Mouse (Mus musculus) midbrain, embryonic 14.5 days (tissue): ENCODE data around the gene Rnf220. TPM values are rescaled to one million over a fixed set of nuclear protein-coding genes. Genes with fewer than 3 reads are reported as not detected.

Experiments used
- ATAC-seq: fragments of 200-750 bp; cut with Nextera tagmentation; 2 replicates; pipeline ENCODE4 v1.8.0; 2017; ENCODE audit warnings: moderate number of reproducible peaks, moderate library complexity; ENCODE audit not compliant: low FRiP score, low TSS enrichment
- DNase-seq: peaks from one replicate; pipeline ENCODE4 v3.0.0-alpha.2; 2015
- H3K27ac ChIP-seq: fragments of 300-500 bp; sonication (generic); replicated peaks from 2 replicates; pipeline ENCODE4 v1.5.1; 2014; ENCODE audit warnings: mild to moderate bottlenecking, low read depth, low read length, moderate library complexity
- H3K27me3 ChIP-seq: fragments of 300-500 bp; sonication (generic); 2 replicates; pipeline ENCODE4 v1.6.1; 2014; ENCODE audit warnings: low read length, control low read depth, mixed read lengths; ENCODE audit not compliant: control insufficient read depth, insufficient read depth
- H3K36me3 ChIP-seq: fragments of 300-500 bp; sonication (generic); 2 replicates; pipeline ENCODE4 v1.6.1; 2014; ENCODE audit warnings: low read length, control low read depth; ENCODE audit not compliant: control insufficient read depth, insufficient read depth
- H3K4me1 ChIP-seq: fragments of 300-500 bp; sonication (generic); 2 replicates; pipeline ENCODE4 v1.6.1; 2014; ENCODE audit warnings: mild to moderate bottlenecking, antibody characterized with exemption, low read length, control low read depth; ENCODE audit not compliant: control insufficient read depth, insufficient read depth
- H3K4me2 ChIP-seq: fragments of 300-500 bp; sonication (generic); 2 replicates; pipeline ENCODE4 v1.6.1; 2014; ENCODE audit warnings: mild to moderate bottlenecking, low read length, moderate library complexity
- H3K4me3 ChIP-seq: fragments of 300-500 bp; sonication (generic); replicated peaks from 2 replicates; pipeline ENCODE4 v1.5.1; 2014; ENCODE audit warnings: low read depth, low read length
- H3K9ac ChIP-seq: fragments of 300-500 bp; sonication (generic); replicated peaks from 2 replicates; pipeline ENCODE4 v1.6.1; 2014; ENCODE audit warnings: mild to moderate bottlenecking, low read length, moderate library complexity
- H3K9me3 ChIP-seq: fragments of 300-500 bp; sonication (generic); 2 replicates; pipeline ENCODE4 v1.6.1; 2016; ENCODE audit warnings: low read length, control low read depth, mixed read lengths; ENCODE audit not compliant: control insufficient read depth
- WGBS: fragments of 180-500 bp; shearing (Covaris S2); extraction: QIAGEN DNeasy Blood & Tissue Kit; methylation state at CpG from one replicate; pipeline ENCODE4 v1.1.7; 2014; 5-methylcytosine and 5-hydroxymethylcytosine counted together
- polyA plus RNA-seq: library from polyadenylated mRNA; unstranded; fragments of >200 nt; fragmentation: Nextera tagmentation; extraction: Ambion mirVana; gene quantifications from 2 replicates; pipeline ENCODE4 v1.2.1, GENCODE M21; 2014

The Rnf220 gene
- polyA plus RNA-seq, 1 experiment from 2014 or later = 103 TPM

DNA sequence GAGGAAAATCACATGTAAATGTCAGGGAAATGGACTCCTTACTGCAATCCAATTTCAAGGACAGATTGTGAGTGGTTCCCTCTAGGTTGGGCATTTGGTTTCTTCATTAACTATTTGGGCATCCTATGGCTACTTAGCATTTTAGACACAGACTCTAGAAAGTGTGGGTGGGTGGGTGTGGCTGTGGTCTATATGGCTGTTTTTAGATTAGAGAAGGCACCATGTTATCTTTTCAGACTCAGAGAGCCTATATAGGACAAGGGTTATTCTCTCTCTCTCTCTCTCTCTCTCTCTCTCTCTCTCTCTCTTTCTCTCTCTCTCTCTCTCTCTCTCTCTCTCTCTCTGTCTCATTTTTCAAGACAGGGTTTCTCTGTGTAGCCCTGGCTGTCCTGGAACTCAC is 20.5 kb downstream of the Rnf220 start:
- H3K4me2 ChIP-seq = no peak overlapping the region
- no peak overlapping the region for H3K4me3 ChIP-seq
- no peak overlapping the region for H3K9ac ChIP-seq
- DNase-seq = no peak
- no peaks in the 10 kb centered on the region for H3K36me3 ChIP-seq
- H3K9me3 ChIP-seq = no peaks in the 10 kb centered on the region
- H3K27me3 ChIP-seq = peaks cover 16% of the 10 kb centered on the region; the same call in 1 of the 2 replicates
- ATAC-seq = no peak
- H3K4me1 ChIP-seq = no peaks in the 10 kb centered on the region
- no peak overlapping the region for H3K27ac ChIP-seq

DNA sequence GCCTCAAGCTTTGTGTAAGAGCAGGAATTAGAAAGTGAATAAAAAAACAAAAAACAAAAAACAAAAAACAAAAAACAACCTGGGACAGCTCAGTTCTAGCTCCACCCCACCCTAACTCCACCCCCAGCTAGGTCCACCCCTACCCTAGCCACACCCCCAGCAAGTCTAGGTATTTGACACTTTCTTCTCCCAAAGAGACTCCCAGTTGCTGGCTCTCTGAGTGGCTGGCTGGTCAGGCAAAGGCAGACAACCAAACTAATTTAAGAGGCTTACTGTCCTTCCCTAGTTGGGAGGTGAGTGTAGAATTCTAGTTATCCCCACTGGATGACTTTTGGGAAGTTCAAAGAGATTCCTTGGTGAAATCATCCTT is 22.9 kb downstream of the Rnf220 start:
- no peaks in the 10 kb centered on the region for H3K4me1 ChIP-seq
- no peak overlapping the region for H3K9ac ChIP-seq
- no peak overlapping the region for H3K4me3 ChIP-seq
- no peaks in the 10 kb centered on the region for H3K36me3 ChIP-seq
- no peak for DNase-seq
- peaks cover 16% of the 10 kb centered on the region; the same call in 1 of the 2 replicates for H3K27me3 ChIP-seq
- no peaks in the 10 kb centered on the region for H3K9me3 ChIP-seq
- no peak overlapping the region for H3K4me2 ChIP-seq
- H3K27ac ChIP-seq = no peak overlapping the region
- ATAC-seq = no peak

DNA sequence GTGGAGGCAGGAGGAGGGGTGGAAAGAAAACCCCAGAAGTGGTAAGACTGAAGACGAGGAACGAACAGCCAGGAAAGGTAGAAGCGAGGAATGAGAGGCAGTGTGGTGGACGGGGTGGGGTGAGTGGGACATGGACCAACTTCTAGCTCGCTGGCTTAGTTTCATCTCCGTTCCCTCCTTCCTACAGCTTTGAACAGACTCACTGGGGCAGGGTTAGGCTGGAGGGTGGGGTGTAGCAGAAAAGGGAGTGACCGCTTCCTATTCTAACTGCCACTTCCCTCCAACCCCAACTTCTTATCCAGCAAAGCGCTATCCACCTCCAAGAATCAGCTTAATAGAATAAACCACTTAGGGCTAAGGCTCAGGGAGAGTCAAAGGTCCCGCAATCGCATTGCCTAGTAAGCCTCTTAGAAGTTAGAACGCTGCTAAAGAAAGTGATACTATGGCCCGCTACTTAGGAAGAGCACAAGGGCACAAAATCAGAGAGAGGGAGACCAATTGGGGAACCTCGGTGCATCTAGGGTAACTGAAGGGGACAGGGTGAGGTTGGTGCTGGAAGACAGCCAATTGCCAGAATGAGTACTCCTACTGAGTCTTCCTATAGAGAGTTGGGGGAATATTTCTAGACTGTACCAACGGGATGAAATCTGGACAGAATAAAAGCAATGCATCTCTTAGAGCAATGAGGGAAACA is 23.4 kb downstream of the Rnf220 start:
- ATAC-seq (no peak), DNase-seq (no peak)
- no peaks in the 10 kb centered on the region for H3K4me1 ChIP-seq
- H3K9me3 ChIP-seq = no peaks in the 10 kb centered on the region
- H3K27ac ChIP-seq = no peak overlapping the region
- H3K36me3 ChIP-seq = no peaks in the 10 kb centered on the region
- WGBS = 73% methylated on average over 14 of the region's 14 CpGs
- H3K9ac ChIP-seq = no peak overlapping the region
- H3K4me3 ChIP-seq = no peak overlapping the region
- peaks cover 15% of the 10 kb centered on the region; the same call in 1 of the 2 replicates for H3K27me3 ChIP-seq
- no peak overlapping the region for H3K4me2 ChIP-seq

GRCm38 (mm10) chr4:117469471-117469870 is 27.4 kb downstream of the Rnf220 start:
- Histone ChIP-seq H3K4me2 (no peak overlapping the region), H3K9ac (no peak overlapping the region), H3K27ac (no peak overlapping the region), H3K4me1 (peaks cover 10% of the 10 kb centered on the region), H3K9me3 (no peaks in the 10 kb centered on the region), H3K4me3 (no peak overlapping the region), H3K36me3 (no peaks in the 10 kb centered on the region), H3K27me3 (0 out of 2 replicates have a peak, but pooled peaks cover 7% of the 10 kb centered on the region)
- DNase-seq = no peak
- no peak for ATAC-seq
- WGBS = 85% methylated on average over 4 of the region's 4 CpGs

DNA sequence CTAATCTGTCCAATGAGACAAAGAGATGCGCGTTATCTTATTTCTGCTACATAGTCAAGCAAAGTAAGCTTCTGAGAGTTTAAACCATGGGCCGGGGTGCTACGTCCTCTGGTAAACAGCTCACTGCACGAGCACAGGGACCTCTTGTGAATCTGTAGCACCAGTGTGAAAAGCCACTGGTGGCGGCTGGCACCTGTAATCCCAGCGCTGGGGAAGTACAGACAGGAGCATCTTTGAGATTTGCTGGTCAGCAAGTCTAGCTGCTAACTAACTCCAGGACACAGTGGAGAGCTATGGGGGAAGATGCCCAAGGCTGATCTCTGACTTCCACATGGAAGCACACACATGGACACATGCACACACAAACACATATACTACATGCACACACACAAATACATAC is 28.9 kb downstream of the Rnf220 start:
- Histone ChIP-seq H3K27me3 (no peaks in the 10 kb centered on the region), H3K4me1 (peaks cover 10% of the 10 kb centered on the region), H3K27ac (no peak overlapping the region), H3K4me3 (no peak overlapping the region), H3K4me2 (no peak overlapping the region), H3K36me3 (no peaks in the 10 kb centered on the region), H3K9me3 (no peaks in the 10 kb centered on the region), H3K9ac (no peak overlapping the region)
- ATAC-seq = no peak
- no peak for DNase-seq
- WGBS = 84% methylated on average over 7 of the region's 7 CpGs

- no peaks in the 10 kb centered on the region for H3K4me1 ChIP-seq
- no peak overlapping the region for H3K4me2 ChIP-seq
- H3K9ac ChIP-seq = no peak overlapping the region
- 85% methylated on average over 1 of the region's 1 CpGs for WGBS
- no peaks in the 10 kb centered on the region for H3K9me3 ChIP-seq
- H3K27ac ChIP-seq = no peak overlapping the region
- no peak overlapping the region for H3K4me3 ChIP-seq
- ATAC-seq (no peak), DNase-seq (no peak)
- no peaks in the 10 kb centered on the region for H3K36me3 ChIP-seq
- no peaks in the 10 kb centered on the region for H3K27me3 ChIP-seq
Observed at GRCm38 (mm10) chr4:117449151-117449550, 47.7 kb downstream of the Rnf220 start.

DNA sequence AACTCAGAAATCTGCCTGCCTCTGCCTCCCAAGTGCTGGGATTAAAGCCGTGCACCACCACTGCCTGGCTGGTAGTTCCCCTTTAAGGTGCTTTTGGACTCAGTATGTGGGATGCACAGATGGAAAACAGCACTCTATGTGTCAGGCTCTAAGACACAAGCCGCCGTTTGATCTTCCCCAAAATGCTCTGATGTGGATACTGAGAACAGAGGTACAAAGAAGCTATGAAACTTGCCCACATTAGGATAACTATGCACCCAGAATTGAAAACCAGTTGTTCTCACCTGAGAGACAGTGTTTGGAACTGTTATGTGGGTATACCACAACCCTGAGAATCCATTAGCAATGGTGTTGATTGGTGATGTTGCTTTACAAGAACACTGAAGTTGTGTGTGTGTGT is 48.9 kb downstream of the Rnf220 start:
- Histone ChIP-seq H3K27ac (no peak overlapping the region), H3K9me3 (no peaks in the 10 kb centered on the region), H3K27me3 (no peaks in the 10 kb centered on the region), H3K4me2 (no peak overlapping the region), H3K9ac (no peak overlapping the region), H3K4me1 (no peaks in the 10 kb centered on the region), H3K4me3 (no peak overlapping the region), H3K36me3 (no peaks in the 10 kb centered on the region)
- ATAC-seq (no peak), DNase-seq (no peak)
- WGBS = 92% methylated on average over 3 of the region's 3 CpGs

GRCm38 (mm10) chr4:117445516-117446207 is 51.2 kb downstream of the Rnf220 start:
- H3K36me3 ChIP-seq = no peaks in the 10 kb centered on the region
- WGBS = 91% methylated on average over 19 of the region's 19 CpGs

GRCm38 (mm10) chr4:117438919-117439318 is 57.9 kb downstream of the Rnf220 start:
- Histone ChIP-seq H3K9ac (no peak overlapping the region), H3K9me3 (no peaks in the 10 kb centered on the region), H3K27ac (no peak overlapping the region), H3K36me3 (no peaks in the 10 kb centered on the region), H3K4me2 (no peak overlapping the region), H3K4me1 (no peaks in the 10 kb centered on the region), H3K27me3 (peaks cover 14% of the 10 kb centered on the region; the same call in 1 of the 2 replicates), H3K4me3 (no peak overlapping the region)
- DNase-seq (no peak), ATAC-seq (no peak)
- 78% methylated on average over 3 of the region's 3 CpGs for WGBS

More at GRCm38 (mm10) chr4:117445516-117446207, 51.2 kb downstream of the Rnf220 start:
- H3K9me3 ChIP-seq = no peaks in the 10 kb centered on the region
- no peak overlapping the region for H3K27ac ChIP-seq
- DNase-seq = no peak
- ATAC-seq = no peak
- no peak overlapping the region for H3K4me2 ChIP-seq
- H3K4me1 ChIP-seq = no peaks in the 10 kb centered on the region
- H3K27me3 ChIP-seq = no peaks in the 10 kb centered on the region
- no peak overlapping the region for H3K9ac ChIP-seq
- H3K4me3 ChIP-seq = no peak overlapping the region
